Mouse (Mus musculus): ENCODE measurements at regions not wholly inside any gene's neighbourhood (a gene's known extent, or its start where the extent isn't known, plus 50 kb on each side); places are given as distances from the start of the nearest gene placed in this dataset.
A peak's percentile ranks its signal among the peaks of the same experiment; 100 is the strongest.

DNA sequence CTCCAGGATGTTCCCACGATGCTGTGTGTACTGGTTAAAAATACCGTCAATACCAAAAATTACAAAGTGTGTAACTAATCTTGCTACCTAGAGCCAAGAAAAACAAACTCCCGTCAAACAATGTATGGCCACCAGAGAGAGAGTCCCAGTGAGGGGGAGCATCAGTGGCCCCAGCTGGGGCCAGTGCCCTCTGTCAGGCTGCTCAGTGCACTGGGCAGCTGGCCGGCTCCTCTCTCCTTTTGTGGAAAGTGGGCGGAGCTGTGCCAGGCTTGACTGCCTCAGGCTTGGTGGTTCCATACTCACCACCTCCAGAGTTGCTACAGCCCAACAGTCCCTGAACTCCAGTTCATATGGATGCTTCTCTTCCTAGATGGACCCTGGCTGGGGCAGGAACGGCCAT lies 53.8 kb upstream of the Sept5 start:
- no peak for DNase-seq (ENCODE audit: low spot score in 2 of 2)

DNA sequence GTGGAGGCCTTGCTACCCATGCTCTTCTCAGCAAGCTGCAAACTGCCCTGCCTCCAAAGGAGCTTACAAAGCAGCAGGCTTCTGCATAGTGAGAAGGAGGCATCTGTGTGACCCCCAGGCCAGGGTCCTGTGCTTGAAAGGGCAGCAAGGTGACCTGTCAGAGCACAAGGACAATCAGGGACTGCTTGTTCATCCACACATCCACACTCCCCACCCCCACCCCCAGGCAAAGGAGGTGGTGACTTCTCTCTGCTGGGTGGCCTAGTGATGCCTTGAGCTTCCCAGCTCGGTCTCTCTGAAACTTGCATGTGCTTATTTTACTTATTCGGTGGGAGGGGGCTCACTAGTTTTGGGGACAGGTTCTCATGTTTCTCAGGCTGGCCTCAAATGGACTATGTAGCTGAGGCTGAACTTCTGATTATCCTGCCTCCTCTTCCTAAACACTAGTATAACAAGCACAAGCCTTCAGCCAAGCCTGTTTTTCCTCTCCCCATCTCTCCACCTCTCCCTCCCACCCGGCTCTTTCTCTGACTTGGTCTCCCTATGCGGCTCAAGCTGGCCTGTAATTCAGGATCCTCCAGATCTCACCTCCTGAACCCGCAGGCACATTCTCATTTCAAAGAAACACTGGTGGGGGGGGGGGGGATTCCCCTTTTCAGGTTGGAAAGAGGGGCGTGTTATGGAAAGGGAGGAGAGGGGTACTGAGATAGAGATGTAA lies 56.4 kb upstream of the Sept5 start:
- DNase-seq (ENCODE audit: low spot score in 2 of 2) = no peak

DNA sequence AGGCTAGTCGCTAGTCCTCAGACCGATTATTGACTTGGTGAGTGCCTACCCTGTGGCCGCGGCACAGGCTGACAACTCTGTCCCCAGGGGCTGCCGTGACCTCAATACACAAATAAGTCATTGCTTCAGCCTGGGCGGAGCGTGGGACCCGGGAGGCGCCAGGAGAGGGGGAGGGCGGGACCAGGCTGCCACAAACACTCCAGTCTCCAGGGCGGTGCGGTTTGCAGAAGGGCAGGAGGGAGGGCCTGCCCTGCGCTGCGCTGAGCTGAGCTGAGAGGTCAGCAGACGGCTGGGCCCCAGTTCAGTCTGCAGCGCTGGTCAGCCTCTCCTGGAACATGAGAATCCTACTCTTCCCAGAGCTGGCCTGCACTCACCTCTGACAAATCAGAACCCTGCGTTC lies 57.2 kb upstream of the Sept5 start:
- peak; percentile 68 to 81 for DNase-seq (ENCODE audit: low spot score in 2 of 2)

- DNase-seq (ENCODE audit: low spot score in 2 of 2) = peak; percentile 32 to 62
These were observed 57.6 kb upstream of the Sept5 start for GRCm38 (mm10) chr16:18687367-18687766.

GRCm38 (mm10) chr16:18695596-18695995 lies 65.8 kb upstream of the Sept5 start:
- no peak for DNase-seq (ENCODE audit: low spot score in 2 of 2)

GRCm38 (mm10) chr16:18696074-18696819 lies 66.5 kb upstream of the Sept5 start:
- DNase-seq (ENCODE audit: low spot score in 2 of 2) = peak; percentile 82 to 83

GRCm38 (mm10) chr16:18696820-18697168 lies 67.0 kb upstream of the Sept5 start:
- no peak for DNase-seq (ENCODE audit: low spot score in 2 of 2)

DNA sequence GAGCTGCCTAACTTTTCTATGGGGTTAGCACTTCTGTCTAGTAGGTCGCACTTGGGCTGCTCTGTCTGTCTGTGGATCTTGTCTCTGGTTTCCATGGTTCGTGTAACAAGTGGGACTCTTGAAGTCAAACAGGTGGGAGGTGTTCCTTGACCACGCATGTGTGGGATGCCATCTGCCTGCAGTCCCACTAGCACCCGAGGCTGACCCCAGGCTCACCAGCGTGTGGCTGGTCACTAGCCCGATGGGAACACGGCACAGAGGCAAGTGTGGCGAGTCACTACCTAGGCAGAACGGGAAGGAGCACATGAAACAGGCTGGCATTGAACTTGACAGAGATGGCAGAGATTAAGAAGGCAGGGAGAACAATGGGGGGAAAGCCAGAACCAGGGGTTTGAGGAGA lies 72.5 kb upstream of the Cldn5 start:
- no peak for DNase-seq (ENCODE audit: low spot score in 2 of 2)

GRCm38 (mm10) chr16:18705028-18705648 lies 71.5 kb upstream of the Cldn5 start:
- no peak for DNase-seq (ENCODE audit: low spot score in 2 of 2)

DNA sequence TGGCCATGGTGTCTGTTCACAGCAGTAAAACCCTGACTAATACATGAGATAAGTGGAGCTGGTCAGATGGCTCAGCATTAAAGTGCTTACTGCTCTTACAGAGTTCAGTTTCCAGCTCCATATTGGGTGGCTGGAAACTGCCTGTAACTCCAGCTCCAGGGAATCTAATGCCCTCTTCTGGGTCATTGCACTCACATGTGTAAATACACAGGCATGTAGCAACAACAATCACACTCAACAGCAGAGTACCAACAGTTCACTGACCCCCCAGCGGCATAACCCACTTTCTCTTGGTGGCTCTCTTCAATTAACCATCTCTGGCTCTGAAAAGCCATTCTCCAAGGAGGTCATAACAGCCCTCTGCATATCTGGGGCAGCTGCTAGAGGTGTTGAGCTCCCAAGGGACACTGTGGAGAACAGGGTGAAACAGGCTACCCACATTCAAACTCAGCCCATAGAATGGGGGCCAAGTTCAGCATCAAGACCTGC lies 65.0 kb upstream of the Cldn5 start:
- no peak for DNase-seq (ENCODE audit: low spot score in 2 of 2)

DNA sequence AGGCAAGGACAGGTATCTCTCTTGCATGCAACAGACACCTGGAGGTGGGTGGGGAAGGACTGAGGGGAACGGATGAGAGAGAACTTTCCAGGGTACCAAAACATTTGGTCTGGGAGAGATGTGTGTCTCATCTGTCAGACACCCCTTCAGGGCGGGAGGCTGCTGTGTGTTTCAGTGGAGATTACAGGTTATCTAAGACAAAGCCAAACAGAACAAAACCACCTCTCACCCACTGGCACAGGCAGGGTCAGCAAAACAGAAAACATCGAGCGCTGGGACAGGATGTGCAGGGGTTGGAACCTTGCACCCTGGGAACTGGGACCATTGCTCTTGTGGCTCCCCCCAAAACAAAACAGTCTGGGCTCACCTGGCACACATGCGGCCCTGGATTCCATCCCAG lies 63.6 kb upstream of the Cldn5 start:
- no peak for DNase-seq (ENCODE audit: low spot score in 2 of 2)

GRCm38 (mm10) chr16:18715381-18715780 lies 61.3 kb upstream of the Cldn5 start:
- DNase-seq (ENCODE audit: low spot score in 2 of 2) = no peak

DNA sequence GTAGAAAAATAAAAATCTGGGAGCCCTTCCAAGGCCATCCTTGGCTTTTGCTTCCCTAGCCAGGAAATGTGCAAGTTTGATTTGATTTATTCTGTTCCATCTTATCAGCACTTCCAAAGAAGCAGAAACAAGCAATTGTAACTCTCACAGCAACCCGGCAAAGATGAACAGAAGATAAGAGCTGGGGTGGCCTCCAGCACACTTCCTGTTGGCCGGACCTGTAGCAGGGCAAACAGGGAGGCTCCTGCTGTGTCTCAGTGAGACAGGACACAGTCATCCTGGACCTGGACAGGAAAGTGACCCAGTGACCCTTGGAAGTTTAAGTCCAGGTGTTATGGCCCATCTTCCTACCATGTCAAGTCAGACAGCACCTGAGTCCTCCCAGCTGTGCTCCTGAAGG lies 58.6 kb upstream of the Cldn5 start:
- DNase-seq (ENCODE audit: low spot score in 2 of 2) = no peak

DNA sequence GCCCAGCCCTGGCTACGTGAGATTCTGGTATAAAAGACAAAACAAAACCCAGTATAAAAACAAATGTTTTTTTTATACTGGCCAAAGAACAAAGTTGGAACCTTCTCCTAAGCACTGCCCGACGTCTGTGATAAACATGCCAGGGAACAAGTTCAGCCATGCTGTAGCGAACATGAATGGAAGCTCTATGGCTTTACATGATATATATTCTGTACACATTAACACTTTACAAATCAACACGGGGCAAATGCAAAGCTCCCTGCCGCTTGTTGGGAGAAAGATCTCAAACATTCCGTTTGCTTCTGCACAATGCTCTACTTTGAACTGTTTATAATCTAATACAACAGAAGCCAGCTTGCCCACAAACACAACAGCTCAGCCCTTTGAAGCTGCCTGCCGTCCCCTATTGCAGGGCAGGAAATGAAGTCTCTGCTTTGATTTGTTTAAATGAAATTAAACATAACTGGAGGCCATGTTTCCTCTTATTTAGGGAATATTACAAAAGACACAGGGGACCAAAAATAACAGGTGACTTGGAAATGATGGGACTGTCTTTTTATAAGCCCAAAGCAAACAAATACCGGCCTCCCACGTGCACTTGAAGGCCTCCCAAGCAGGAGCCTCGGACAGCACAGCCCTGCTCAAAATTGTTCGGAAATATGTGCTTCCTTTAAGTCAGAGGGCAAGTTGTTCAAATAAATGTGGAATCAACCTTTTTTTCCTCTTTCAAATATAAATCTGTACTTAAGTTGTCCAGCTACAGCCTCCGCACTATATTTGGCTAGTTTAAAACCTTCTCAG lies 56.0 kb upstream of the Cldn5 start:
- no peak for DNase-seq (ENCODE audit: low spot score in 2 of 2)

DNA sequence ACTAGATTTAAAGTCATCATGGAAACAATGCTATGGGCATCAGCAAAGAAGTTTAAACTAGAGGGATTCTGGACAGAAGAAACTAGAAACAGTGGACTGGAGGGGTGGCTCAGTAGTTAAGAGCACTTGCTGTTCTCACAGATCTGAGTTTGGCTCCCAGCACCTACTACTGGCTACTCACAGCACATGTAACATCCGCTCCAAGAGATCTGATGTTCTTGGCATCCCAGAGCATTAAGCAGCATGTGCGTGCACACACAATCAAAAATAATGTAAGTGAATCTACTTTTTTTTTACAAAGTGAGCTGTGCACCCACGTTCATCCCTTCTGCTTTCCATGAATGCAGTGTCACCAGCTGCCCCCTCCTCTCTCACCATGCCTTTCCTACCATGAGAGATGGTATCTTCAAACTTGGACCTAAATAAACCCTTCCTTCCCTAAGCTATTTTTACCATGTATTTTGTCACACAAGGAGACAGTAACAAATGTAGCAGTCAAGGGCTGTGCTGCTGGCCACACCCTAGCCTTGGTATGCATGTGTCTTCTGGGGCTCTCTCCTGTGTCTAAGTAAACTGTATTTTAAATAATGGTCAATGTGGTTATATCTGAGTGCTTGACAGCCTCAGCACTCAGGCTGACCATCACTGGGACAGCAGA lies 53.3 kb upstream of the Cldn5 start:
- DNase-seq (ENCODE audit: low spot score in 2 of 2) = no peak

- DNase-seq (ENCODE audit: low spot score in 2 of 2) = no peak
These were observed 52.8 kb upstream of the Cldn5 start for GRCm38 (mm10) chr16:18723874-18724273.

DNA sequence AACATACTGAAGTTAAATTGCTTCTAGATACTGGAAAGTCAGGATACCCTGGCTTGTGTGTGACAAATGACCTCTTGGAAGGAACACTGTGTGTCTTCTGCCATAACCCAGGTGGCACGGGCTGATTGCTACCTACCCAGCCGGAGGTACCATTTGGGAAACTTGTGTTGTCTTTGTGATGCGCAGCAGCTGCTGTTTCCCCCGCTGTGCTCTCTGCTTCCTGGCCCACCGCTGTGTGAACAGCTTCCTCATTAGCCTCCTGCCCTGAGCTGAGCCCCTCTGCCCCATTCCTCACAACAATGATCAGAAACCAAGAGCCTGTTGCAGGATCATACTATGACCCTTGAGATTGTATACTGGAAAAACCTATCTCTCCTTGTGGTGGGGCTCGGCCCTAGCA lies 51.9 kb upstream of the Cldn5 start:
- DNase-seq (ENCODE audit: low spot score in 2 of 2) = no peak
